Mouse (Mus musculus) heart, postnatal 4 days (tissue): ENCODE measurements around the gene Cad. TPM values are rescaled to one million over a fixed set of nuclear protein-coding genes. Genes with fewer than 3 reads are reported as not detected.

ENCODE experiments used
- DNase-seq: peaks from one replicate; pipeline ENCODE4 v3.0.0; 2021
- total RNA-seq, 2 experiments: library from RNA; stranded (reverse); gene quantifications; 2 replicates each; pipeline ENCODE4 v1.2.3; 2021

The Cad gene
- total RNA-seq, 2 experiments from 2014 or later = 33.5 to 40.7 TPM

DNA sequence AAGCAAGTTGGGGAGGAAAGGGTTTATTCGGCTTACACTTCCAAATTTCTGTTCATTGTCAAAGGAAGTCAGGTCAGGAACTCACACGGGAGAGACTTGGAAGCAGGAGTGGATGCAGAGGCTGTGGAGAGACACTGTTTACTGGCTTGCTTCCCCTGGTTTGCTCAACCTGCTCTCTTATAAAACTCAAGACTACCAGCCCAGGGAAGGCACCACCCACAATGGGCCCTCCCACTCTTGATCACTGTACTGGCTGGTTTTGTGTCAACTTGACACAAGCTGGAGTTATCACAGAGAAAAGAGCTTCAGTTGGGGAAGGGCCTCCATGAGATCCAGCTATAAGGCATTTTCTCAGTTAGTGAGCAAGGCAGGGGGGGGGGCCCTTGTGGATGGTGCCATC, 16.5 kb downstream of the Cad start:
- DNase-seq = no peak

- DNase-seq = no peak
Measured at GRCm38 (mm10) chr5:31071821-31072220, 17.2 kb downstream of the Cad start.

DNA sequence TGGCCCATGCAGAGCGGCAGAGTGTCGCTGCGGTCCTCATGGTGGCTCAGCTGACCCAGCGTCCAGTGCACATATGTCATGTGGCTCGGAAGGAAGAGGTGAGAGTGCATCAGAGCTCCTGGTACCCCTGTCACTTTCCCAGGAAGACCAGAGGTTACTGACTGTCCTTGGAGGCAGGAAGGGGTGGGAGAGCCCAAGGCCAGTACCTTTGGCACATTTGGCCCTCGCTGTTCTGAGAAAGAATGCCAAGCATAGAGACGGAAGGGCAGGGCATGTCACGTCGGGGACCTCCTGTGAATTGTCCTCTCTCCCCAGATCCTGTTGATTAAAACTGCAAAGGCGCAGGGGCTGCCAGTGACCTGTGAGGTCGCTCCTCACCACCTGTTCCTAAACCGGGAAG, 18.6 kb downstream of the Cad start:
- DNase-seq = no peak

GRCm38 (mm10) chr5:31076346-31076745, 21.8 kb downstream of the Cad start:
- DNase-seq = no peak

DNA sequence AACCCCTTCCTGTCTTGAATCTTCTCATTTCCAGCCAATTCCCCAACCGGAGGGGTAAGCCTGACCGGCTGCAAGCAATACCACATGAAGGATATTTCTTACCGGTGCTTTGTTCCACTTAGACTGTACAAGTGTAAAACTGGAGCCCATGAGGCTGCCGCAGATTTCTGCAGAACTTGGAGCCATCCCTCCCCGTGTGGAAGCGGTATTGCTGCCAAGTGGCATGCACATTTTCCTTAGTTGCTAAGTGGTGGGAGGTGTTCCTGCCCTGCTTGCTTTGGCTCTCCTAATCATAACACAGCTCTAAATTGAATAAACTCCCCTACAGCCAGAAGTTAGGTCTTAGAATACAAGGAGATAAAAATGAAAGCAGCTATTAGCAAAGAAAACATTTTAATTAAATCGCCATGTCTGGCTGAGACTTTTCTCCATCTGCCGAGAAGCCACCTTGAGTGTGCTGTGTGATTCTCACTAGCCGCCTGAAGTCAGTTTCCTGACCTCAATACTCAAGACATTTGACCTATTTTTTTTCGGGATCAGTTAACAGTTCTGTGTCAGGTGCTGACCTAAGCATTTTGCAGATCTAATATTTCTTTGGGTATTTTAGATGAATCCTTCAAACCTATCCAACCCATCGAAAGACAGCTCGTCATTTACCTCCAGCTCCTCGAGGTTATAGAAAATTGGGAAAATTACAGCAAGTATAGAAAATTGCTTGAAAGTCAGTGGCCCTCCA, 25.6 kb downstream of the Cad start:
- no peak for DNase-seq

- DNase-seq = no peak
Measured at GRCm38 (mm10) chr5:31080795-31081164, 26.2 kb downstream of the Cad start.

- DNase-seq = peak; percentile 69
Measured at GRCm38 (mm10) chr5:31081386-31081785, 26.8 kb downstream of the Cad start.

- DNase-seq = peak; percentile 83
Measured at GRCm38 (mm10) chr5:31082355-31082754, 27.8 kb downstream of the Cad start.

GRCm38 (mm10) chr5:31082935-31083625, 28.5 kb downstream of the Cad start:
- peak; percentile 37 for DNase-seq

DNA sequence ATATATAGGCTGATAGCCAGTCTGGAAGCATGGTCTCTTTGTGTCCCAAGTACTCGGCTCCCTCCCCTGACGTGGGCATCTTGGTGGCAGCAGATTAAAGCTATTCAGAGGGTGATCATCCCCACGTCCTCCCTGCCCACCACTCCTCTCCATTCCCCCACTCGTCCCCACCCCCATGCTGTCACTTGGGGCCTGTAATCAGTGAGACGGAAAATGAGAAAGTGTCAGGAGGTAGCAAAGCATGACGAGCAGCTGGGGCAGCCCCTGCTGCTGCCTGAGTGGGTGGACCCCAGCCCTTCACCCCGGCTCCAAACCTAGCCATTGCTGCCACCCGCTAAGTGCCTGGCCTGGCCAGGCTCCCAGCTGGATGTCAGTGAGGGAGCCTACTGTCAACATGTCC, 29.4 kb downstream of the Cad start:
- DNase-seq = no peak

DNA sequence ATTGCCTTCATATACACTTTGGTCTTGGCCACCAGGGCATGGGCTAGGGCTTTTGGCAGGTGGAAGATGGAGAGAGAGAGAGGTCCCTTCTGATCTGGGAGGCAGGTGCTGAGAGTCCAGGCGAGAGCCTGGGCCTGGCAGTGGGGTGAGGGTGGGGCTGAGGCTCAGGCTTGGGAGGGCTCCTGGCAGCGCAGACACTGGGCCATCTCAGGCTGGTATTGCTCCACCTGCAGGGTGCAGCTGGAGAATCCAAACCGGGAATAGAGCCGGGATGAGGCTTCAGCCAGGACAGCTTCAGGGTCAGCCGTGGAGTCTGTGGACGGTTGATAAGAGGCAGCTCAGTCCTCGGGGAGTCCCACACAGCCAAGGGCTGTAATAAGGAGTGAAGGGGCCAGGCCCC, 32.0 kb downstream of the Cad start:
- no peak for DNase-seq

DNA sequence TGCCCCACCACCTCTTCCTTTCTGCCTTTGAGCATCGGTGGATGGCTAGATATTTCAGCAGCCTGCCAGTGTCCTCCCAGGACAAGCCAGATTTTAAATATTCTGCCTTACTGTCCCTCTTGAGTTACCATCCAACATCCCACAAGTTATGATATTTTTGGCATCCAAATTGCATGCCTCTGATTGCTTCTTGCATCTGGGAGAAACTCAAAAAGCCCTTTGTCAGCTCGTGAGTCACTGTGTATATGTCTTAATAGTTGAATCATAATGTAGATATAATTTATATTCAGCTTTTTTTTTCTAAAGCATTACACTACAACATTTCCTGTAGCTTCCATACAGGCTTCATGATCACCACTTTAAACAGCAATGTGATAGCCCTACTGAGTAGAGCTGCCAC, 32.6 kb downstream of the Cad start:
- DNase-seq = no peak

DNA sequence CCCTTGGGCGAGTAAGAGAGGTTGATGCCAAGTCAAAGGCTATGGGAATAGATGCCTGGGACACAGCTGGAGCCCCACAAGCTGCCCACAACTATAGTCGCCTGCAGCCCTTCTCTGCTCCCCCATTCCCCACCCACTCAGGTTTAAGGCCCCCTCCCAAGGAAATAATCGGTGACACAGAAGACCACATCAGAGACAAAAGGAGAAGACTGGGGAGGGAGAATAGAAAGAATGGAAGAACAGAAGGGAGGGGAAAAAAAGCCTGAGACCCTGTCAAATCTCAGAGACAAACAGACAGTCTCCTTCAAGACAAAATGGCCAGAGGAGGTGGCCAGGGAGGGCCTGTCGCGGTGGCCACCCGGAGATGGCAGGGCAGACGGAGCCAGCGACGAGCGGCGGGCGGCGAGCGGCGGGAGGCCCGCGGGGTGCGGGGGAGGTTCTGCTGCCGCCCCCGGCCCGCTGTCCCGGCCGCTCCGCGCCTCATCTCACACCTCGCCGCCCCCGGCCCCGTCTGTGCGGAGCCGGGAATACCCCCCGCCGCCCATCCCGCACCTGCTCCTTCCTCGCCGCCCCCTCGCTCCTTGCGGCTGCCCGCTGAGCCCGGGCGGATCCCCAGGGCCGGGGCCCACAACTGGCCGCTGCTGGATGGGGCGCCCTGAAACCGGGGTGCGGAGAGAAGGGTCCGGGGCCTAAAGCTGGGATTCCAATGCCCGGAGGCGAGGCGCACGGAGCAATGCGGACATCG, 37.8 kb downstream of the Cad start:
- DNase-seq = no peak

DNA sequence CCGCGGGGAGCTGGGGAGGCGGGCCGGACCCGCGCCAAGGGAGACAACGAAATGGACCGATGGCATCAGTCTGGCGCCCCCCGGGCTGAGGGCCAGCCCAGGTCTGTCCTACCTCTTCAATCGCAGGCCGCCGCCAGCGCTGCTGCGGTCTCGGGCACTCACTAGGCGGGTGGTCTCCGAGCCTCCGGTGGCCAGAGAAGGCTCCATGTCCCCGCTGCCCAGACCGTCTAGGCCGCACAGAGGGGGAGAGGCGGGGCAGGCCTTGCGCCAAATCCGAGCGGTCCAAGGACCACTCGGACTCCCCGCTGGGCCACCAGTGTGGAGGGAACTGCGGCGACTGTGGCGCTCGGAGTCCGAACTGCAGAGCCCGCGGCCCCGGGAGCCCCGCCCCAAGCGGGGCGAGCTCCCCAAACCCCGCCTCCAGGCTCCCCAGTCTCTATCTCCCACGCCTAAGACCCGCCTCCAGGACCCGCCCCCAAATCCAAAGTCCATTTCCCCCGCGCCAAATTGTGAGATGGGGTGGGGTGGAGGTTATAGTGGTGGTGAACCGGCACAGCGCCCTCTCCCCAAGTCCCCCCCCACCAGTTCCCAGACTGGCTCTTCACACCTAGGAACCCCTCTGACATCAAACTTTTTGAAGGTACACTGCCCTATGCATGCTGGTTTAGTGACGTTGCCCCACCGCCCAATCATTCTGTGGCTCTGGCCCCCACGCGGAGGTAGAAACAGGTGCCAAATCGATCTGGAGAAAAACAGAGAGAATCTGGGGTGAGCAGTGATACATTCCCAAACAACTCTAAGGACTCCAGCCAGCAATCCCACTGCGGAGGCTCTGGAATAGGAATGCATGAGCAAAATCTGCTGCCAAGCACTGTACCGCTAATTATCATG, 38.8 kb downstream of the Cad start:
- peak; percentile 40 for DNase-seq

DNA sequence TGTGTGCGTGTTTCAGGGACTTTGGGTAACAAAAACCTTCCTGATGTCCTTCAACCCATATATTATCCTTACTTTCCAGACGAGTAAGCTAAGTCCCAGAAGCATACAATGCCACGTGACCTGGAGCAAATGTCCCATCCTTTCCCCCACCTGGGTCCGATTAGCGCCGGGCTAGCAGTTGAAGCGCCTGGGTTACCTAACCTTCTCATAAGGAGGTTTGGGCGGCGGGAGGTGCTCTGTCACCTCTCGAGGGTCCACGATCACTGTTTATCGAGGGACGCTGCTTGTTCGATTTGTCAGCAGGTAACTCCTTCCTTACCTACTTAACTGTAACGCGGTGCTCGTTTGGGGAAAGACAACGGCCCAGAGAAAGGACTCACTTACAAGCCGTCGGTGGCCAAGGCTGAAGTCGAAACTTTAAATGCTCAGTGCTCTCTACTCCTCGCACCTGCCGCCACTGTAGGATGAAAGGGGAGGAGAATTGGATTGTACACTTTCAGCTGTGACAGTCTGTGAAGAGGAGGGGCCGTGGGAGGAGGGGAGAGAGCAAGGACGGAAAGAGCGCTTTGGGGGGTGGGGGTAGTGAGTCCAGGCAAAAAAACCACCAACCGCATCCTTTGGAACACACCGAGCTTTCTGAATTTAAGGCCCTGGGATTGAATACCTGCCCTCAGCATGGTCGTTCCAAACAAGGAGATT, 39.7 kb downstream of the Cad start:
- DNase-seq = no peak

DNA sequence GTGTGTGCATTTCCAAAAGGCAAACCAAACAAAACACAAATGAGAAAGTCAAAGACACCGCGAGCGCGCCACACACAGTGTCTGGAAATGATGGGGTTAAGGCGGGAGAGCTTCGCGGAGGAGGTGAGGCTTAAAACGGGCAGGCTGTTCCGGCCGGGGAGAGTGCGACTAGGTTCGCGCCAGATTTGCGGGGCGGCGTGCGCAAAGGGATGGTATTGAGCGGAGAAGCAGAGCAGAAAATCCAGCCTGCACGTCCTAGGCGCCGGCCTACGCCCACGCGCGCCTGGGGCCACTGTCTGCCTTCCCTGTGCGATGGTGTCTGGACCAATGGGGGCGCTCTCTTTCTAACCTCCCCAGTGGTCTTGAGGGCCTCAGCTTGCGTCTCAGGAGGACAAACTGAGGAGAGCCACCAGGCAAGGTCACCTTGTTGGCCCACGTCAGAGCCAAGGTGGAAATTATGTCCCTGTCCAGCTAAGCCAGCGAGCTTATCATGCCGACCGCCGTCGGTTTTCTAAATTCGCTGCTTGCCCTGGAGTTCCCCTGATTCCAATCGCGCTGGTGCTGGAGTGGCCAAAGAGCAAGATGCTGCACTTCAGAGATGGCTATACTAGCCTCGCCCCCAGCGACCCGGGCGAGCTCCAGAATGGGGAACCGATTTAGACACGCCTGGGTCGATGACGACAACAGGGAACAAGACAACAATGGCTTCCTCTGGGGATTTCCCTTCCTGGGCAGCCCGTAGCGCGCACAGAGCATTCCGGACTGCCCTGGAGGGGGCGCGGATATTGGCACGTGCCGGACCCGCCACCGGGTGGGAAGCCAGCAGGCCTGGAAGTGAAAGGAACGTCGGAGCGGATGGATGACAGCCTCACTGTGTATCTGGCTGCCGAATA, 40.5 kb downstream of the Cad start:
- DNase-seq = peak; percentile 78

GRCm38 (mm10) chr5:31095711-31096480, 41.3 kb downstream of the Cad start:
- DNase-seq = no peak

DNA sequence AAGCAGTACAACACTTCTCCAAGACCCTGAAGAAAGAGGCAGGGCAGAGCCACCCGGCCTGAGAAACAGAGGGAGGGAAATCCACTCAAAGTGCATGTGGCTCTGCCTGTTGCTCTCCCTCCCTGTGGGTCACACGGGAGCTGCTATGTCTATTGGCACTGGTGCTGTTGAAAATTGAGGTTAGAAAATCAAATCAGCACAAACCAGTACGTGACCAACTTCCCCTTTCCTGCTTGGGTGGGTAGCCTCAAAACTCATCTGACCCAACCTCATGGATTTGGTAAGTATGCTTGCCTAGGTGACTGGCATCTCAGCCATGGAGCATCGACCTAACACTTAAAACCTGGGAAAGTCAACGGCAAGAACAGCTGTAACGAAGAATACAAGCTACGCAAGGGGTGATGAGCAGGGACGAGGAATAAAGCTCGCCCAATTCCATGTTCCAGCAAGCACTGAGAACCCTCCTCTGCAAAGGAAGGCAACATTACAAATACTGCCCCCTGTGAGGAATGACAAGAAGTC, 51.3 kb downstream of the Cad start, which contains the start of gene Dnajc5g:
Dnajc5g (plus strand) TSS at position 472 of the 522 bp plus-strand sequence.
- no peak for DNase-seq

- no peak for DNase-seq
Measured at GRCm38 (mm10) chr5:31108000-31108490, 53.5 kb downstream of the Cad start, which contains the start of gene Slc30a3. Gene Slc30a3 (minus strand): TSS chr5:31108237.
